Mouse (Mus musculus): ENCODE data around the gene Ilvbl.
A peak's percentile ranks its signal among the peaks of the same experiment; 100 is the strongest.
"Not testable (repeated sequence)": the region's sequence is repeated elsewhere in the genome, so short reads cannot be mapped to it uniquely, and the experiment has no call there.

The Ilvbl gene

DNA sequence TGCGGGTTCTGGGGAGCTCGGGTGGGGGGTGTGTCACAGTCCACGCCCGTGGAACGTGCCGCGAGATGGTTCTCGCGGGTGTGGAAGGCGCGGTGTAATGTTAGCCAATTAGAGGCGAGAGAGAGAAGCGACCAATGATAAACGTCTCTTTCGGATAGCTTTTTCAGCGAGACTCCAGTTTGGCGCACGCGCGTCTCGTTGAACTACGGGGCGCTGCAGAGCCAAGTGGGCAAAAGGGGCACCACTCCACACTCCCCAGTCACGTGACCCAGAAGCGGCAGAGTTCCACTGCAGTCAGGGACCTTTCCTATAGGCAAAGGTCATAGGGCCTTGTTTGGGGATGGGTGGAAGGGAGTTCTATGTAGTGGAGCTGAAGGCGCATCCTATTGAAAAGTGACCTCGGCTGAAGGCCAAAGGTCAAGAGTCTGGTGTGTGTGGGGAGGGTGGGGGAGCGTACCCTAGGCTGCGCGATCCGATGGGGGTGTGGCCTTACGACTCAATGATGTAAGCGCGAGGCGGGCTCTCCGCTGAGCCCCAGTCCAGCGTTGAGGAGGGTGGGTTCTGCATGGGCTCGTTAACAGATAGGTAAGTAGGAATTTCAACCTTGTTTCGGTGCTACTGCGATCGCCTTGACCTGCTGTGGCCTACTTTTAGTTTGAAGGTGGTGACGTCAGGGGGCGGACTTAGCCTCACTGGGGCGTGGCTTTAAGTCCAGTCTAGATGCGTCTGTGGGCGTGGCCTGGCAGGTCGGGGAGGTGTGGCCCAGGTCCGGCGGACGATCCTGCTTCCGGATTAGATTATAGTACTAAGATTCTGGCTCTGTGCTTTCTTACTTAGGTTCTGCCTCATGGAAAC, at the start of gene Ilvbl:
Ilvbl (plus strand) TSS at position 97 of the 855 bp plus-strand sequence.
- peak; percentile 94 to 96 for DNase-seq (ENCODE audit: low spot score in 2 of 2)

DNA sequence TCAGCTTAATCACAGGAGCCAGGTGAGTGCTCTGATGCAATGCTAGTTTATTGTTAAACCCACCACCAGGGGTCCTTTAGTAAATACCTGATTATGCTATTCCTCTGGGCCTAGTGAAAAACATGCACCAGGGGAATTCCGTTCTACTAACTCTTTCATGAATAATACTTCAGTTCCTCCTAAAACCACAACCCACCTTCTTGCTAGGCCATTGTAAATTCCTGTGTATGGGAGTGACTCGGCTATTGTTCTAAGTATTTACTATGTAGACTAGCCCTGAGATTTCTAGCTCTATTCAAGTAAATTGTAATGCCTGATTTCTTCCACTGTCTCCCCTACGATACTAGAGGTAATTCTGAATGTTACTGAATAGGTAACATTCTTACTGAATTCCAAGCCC, 49.1 kb upstream of the Ilvbl start:
- DNase-seq (ENCODE audit: low spot score in 2 of 2) = not testable (repeated sequence)

DNA sequence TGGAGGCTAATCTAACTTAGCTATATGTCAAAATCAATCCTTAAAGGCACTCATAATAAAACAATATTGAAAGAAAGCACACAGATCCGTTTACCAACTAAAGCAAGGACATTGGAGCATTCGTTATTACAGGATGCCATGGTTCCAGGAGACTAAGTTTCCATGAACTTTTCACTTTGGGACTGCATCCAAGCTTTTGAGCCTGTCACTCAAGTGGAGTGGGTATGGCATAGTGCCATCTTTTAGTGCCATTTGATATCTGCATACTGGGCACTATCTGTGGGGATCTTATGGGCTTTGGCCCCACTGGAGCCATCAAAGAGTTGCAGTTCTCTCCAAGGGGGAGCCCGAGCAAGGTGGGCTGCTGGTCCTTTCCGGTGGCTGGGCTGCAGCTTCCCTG, 48.6 kb upstream of the Ilvbl start:
- DNase-seq (ENCODE audit: low spot score in 2 of 2) = no peak

DNA sequence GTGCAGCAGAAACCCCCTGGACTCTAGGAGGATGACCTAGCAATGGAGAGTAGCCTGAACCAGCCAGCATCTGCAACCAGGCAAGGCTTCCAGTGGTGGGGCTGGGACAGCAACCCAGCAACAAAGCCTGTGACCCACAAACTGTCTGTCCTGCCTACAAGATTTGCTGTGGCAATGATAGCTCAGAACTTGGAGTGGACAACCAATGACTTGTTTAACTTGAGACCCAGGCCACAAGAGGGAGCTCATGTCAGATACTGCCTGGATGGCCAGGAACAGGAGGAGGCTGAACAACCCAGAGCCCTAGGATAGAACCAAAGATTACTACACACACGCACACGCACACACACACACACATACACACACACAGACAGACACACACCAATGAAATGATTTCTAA, 33.2 kb upstream of the Ilvbl start:
- DNase-seq (ENCODE audit: low spot score in 2 of 2) = no peak

DNA sequence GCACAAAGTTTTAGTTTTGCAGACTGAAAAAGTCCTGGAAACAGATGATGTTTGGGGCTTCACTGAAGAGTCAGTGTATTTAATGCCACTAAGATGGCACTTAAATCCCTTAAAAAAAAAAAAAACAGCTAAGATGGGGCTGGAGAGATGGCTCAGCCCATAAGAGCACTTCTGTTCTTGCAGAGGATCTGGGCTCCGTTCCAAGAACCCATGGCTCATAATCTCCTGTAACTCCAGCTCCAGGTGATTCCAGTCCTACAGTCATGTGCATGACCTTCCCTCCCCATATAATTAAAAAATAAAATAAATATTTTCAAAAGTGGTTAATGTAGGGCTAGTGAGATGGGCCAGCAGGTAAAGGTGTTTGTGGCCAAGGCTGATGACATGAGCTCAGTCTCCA, 9.1 kb upstream of the Ilvbl start:
- no peak for DNase-seq (ENCODE audit: low spot score in 2 of 2)

DNA sequence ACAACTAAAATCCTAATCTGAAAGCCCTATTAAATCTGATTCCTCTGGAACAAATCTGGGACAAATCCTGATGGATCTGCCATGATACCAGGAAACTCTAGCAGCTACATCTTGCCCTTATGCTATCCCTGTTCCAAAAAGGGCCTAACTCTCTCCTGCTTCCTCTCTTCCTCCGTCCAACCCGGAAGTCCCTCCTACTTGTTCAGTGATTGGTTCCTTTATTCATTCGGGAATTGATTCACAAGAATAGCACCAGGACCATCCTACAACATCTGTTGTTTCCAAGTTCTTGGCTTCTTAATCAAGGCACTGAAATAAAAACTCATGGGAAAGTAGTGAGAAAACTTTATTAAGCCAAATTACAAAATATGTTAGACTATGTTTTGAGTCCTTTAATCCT, 5.0 kb upstream of the Ilvbl start:
- DNase-seq (ENCODE audit: low spot score in 2 of 2) = no peak

DNA sequence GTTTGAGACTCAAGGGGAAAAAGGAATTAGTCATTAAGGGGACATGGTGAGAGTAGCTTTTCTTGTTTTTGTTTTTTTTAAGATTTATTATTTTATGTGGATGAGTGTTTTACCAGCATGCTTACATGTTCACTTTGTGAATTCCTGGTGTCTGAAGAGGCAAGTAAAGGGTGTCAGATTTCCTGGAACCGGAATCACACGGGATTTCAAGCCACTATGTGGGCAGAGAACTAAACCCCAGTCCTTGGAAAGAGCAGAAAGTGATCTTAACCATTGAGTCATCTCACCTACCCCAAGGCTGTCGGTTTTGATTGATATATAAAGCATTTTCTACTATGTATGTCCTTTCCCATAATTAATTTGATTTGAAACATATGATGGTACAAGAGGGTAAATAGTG, 4.5 kb upstream of the Ilvbl start:
- no peak for DNase-seq (ENCODE audit: low spot score in 2 of 2)

DNA sequence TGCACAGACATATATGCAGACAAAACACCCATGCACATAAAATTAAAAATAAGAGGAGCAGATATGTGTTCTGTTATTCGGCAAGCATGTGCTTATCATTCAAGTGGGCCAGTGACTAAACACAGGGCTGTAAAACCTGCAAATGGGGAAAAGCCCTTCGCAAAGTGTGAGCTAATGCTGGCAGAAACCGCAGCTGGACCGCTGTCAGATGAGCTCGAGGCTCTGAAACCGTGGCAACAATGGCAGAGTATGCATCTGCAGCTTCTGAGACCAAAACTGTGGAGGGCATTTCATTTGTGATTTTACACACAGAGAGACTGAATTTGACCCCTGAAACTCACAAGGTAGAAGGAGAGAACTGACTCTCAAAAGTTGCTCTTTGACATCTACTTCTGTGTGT, 3.7 kb upstream of the Ilvbl start:
- no peak for DNase-seq (ENCODE audit: low spot score in 2 of 2)

DNA sequence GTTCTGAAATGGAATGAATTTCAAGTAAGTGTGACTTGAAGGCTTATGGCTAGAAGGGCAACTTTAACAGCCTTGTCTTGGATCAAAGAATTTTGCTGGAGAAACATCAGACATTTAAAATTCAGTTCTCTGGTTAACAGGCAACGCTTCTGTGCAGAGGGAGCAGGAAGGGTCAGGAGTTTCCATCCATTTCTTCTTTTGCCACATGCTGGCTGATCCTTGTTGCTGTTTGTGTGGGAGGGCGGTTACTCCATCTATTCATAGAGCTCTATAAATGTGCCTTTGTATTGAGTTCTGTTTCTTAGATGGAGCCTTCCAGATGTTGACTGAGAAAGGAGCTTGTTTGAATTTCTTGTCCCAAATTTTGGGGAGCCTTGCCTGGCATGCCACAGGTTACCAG, 3.2 kb upstream of the Ilvbl start:
- DNase-seq (ENCODE audit: low spot score in 2 of 2) = no peak

DNA sequence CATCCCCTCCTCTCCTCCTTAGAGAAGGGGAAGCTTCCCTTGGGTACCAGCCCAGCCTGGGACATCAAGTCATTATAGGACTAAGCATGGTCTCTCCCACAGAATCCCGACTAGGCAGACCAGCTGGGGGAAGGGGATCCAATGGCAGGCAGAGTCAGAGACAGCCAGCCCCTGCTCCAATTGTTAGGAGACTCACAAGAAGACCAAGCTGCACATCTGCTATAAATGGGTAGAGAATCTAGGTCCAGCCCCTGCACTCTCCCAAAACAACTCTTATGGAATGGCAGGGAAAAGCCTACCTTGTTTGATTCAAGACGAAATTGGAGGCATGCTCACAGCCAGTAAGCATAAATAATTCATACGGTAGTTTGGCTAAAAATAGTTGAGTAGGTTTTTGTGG, 920 bp upstream of the Ilvbl start:
- no peak for DNase-seq (ENCODE audit: low spot score in 2 of 2)

DNA sequence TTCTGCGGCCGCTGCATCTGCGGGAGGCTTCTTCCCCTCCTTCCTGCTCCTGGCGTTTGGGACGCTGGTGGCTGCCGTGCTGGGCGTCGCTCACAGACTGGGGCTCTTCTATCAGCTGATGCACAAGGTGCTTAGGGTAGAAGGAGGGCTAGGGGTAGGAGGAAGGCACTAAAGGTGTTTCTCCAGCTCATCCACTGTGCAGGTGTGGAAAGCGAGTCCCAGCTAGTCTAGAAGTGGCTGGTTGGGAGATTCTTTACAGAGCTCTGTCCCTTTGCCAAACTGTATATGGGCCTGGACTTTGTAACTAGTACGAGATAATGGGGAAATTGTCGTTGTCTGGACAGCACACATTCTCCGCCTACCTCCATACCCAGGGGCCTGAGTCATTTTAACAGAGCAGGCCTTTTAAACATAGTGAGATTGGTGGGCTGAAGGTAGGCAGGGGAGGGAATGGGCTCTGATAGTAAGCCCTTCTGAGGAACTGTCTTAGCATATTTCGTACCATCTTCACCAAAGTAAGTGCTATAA, 1.0 kb downstream of the Ilvbl start:
- no peak for DNase-seq (ENCODE audit: low spot score in 2 of 2)

DNA sequence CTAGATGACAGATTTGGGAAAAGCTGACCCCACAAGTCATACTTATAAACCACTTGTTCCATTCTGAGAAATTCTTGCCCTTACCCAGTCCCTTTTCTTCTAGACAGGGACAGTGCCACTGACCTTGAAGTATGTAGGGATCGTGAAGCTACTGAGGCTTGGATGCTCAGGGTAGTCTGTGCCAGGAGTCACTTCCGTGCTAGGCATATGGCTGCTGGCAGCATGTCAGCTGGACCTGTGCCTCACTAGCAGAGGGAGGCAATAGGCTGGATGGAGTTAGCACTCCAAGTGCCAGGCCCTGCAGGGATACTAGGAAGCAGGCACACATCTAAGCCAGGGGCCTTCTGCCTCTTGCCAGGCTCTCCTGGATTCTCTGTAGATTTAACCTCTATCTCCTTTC, 1.5 kb downstream of the Ilvbl start:
- no peak for DNase-seq (ENCODE audit: low spot score in 2 of 2)

DNA sequence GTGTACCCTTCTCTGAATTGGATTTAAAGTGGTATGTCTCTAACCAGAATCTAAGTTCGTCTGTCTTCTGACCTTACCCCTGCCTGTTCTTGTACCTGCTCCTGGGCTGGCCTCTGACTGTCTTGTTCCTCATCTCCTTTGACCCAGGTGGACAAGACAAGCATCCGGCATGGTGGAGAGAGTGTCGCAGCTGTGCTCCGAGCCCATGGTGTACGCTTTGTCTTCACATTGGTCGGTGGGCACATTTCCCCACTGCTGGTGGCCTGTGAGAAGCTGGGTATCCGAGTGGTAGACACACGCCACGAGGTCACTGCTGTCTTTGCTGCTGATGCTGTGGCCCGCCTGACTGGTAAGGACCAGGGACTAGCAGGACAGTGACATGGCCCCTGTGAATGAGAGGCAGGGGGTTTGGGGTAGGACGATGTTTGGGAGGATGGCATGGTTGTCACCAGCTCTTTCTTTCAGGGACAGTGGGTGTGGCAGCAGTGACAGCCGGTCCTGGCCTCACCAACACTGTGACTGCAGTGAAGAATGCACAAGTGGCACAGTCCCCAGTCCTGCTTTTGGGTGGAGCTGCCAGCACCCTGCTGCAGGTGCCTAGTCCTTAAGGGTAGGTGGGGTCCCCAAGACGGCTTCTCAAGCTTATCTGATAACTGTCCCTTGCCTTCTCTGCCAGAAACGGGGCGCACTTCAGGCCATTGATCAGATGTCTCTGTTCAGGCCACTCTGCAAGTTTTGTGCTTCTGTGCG, 2.5 kb downstream of the Ilvbl start:
- DNase-seq (ENCODE audit: low spot score in 2 of 2) = no peak

DNA sequence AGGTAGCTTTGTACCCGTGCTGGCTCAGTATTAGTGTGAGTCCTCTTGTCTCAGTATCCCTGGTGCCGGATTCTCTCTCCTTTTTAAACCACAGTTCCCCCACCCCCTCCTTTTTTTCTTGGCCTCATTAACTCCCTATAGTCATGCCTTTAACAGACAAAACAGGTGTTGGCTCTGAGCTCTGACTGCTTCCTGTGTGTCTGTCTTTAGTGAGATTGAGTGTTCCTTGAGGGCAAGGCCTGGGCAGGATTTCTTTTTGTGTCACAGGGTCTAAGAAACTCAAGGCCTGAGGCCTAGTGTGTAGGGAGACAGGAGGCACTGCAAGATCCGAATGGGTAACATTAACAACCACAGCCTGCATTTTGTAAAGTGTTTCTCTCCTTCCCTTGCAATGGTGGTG, 4.1 kb downstream of the Ilvbl start:
- no peak for DNase-seq (ENCODE audit: low spot score in 2 of 2)

DNA sequence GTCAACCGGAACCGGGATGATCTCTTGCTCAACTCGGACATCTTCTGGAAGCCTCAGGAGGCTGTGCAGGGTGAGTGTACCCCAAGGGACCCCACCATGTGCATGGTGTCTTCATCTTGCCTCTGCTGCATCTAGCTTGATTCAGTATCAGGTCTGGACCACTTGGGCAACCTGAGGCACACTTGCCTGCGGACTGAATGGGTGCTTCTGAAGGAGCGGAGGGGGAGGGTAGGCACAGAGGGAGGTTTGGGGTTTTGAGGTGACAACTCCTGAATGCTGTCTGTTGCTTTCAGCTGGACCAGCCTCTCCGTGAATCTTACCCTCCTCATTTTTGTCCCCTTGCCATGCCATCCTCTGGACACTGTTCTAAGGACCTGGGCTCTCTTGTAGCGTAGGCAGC, 7.0 kb downstream of the Ilvbl start:
- no peak for DNase-seq (ENCODE audit: low spot score in 2 of 2)

DNA sequence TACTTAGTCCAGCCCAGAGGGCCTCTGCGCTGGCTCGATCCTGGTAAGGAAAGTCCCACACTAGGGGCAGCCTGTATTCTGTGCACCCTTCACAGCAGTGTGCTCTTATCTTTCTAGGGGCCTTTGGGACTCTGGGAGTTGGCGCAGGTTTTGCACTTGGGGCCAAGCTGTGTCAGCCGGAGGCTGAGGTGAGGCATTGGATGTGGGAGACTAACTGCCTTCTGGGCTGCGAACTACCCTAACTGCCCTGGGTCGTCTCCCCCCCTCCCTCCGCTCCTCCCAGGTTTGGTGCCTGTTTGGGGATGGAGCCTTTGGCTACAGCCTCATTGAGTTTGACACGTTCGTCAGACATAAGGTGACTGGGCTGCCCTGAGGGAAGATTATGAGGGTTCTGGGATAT, 9.2 kb downstream of the Ilvbl start:
- no peak for DNase-seq (ENCODE audit: low spot score in 2 of 2)

DNA sequence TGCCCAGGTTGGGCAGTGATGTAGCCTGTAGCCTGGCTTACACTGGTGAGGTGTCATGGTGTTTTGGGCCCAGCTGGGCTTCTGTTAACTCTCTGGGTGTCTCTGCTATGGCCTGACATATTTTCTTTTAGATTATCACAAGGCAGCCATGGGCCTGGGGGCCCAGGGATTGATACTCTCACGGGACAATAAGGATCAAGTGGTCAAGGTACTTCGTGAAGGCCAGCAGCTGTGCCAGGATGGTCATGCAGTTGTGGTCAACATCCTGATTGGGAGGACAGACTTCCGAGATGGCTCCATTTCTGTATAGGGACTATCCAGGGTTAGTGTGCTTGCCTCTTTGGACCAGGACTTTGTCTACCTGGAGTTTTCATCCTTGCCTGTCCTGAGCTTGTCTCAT, 9.8 kb downstream of the Ilvbl start:
- DNase-seq (ENCODE audit: low spot score in 2 of 2) = no peak

DNA sequence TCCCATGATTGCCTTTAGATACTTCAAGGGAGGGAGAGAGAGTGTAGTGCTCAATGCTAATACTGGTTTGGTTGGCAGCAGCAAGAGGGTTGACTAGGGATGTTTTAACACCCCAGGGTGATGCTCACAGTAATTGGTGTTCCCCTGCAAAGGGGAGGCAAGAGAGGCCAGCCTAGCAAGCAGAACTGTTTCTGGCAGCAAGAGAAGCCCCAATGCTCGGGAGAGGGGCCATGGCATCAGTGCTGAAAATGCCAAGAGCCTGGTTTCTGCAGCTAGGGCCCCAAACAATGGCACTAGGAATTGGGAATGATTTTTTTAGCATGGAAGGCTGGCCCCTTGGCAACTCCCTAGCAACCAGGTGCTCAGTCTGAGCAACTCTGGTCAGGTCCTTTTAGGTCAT, 10.8 kb downstream of the Ilvbl start:
- DNase-seq (ENCODE audit: low spot score in 2 of 2) = no peak

DNA sequence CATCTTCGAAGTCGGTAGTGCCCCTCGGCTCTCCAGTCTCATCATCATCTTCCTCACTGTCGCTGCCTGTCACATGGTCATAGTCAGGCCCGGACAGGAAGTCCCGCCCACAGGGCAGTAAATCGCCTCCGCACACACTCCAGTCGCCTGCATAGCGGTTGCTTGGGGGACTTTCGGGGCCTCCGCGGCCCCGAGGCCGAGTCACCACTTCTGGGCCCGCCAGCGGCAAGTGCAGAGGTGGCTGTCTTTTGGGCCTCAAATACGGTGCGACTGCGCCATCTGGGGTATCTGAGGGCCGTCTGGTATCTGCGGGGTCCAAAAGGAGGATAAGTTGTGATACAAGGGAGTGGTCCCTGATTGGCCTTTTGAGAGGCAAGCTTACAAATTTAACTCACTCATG, 11.5 kb downstream of the Ilvbl start:
- no peak for DNase-seq (ENCODE audit: low spot score in 2 of 2)

DNA sequence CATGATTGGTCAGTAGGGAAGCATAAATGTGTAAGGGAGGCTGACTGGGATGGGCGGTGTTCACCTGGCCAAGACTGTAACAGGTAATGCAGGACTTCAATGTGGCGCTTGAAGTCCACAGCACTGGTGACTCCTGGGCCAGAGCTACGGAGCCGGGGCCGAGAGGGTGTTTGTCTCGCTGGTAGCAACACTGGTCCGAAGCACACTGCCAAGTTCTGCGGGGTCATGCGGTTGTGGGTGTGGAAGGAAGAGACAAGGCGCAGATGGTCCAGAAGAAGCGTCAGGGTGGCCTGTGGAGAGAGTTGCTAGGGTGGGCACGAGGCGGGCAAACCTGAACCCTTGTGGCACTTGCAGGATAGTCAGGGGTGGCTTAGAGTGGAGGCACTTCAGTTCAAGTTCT, 11.9 kb downstream of the Ilvbl start:
- DNase-seq (ENCODE audit: low spot score in 2 of 2) = no peak

DNA sequence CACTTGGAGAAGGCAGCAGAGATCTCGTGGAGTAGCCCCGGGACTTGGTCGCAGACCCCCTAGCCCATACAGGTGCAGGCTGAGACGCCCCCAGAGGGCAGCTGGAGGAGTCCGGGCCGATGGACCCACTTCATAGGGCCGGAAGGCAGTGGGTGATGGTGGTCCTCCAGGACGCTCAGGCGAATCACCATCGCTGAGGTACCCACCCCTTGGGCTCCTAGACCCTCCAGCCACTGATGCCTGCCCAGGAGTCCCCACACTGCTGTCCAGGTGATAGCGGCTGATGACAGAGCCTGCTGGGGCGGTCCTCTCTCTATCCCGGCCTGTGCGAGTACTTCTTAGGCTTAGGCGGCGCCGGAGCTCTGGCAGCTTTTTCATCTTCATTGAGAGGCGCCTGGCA, 15.1 kb downstream of the Ilvbl start:
- no peak for DNase-seq (ENCODE audit: low spot score in 2 of 2)

DNA sequence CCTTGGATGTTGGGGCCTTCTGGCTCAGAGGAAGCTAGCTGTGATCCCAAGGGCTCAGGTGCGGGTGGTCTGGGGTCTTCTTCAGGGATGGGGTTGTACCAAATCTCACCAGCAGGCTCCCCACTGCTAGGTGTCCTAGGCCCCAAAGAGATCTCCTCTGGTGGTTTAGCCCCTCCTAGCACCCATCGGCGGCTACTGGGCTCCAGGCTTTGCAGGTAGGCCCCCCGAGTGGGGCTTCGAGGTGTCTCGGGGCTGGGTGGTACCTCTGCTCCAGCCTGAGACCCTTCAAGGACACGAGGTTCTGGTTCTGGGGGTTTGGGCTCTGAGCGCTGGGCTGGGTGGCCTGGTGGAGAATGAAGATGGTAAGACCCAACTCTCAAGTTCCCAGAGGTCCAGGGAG, 15.8 kb downstream of the Ilvbl start:
- no peak for DNase-seq (ENCODE audit: low spot score in 2 of 2)

DNA sequence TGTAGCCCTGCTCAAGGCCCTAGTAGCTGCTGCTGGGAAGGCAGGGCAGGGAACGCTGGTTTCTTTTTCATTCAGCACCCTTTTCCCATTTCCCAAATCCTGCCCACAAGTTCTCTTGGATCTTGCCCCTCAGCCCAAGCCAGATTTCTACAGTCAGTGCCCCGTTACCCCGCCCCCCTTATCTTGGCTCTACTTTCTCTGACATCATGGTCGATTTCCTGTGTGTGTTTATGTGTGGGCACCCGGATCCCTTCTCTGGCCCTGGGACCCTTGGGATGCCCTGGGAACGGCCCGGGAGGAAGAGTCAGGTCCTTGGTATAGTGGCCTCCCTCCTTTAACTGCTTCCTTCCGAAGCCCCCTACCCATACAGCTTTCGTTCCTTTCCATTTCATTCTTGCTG, 16.6 kb downstream of the Ilvbl start:
- no peak for DNase-seq (ENCODE audit: low spot score in 2 of 2)

Measured in natural killer cell, adult 2 months (primary cell).